Mouse (Mus musculus): ENCODE results near the gene Pigp. TPM values are rescaled to one million over a fixed set of nuclear protein-coding genes. Genes with fewer than 3 reads are reported as not detected.

The Pigp gene
- polyA plus RNA-seq, 1 experiment, result 39.6 TPM

- no peaks in the 10 kb centered on the region for H3K9me3 ChIP-seq
- H3K27me3 ChIP-seq (replicated peaks), result no peaks in the 10 kb centered on the region
- TF ChIP-seq FLI1 (IDR thresholded peaks at IDR 0.05; ENCODE audit: low read length), result no peak
- TF ChIP-seq GATA1 (IDR thresholded peaks at IDR 0.05; ENCODE audit: borderline replicate concordance, low read length), result no peak
- H3K4me1 ChIP-seq, result peaks cover 71% of the 10 kb centered on the region
- peak overlapping the region; percentile 76 for H3K4me3 ChIP-seq (replicated peaks)
- H3K36me3 ChIP-seq (replicated peaks; ENCODE audit: low read length), result peaks cover 17% of the 10 kb centered on the region
These were observed 9.3 kb downstream of the Pigp start for GRCm38 (mm10) chr16:94362174-94362873.

- Histone ChIP-seq H3K36me3 (replicated peaks; ENCODE audit: low read length) (peaks cover 7% of the 10 kb centered on the region), H3K4me3 (replicated peaks) (no peak overlapping the region), H3K4me1 (peaks cover 56% of the 10 kb centered on the region), H3K27me3 (replicated peaks) (no peaks in the 10 kb centered on the region), H3K9me3 (no peaks in the 10 kb centered on the region)
- TF ChIP-seq FLI1 (IDR thresholded peaks at IDR 0.05; ENCODE audit: low read length), result no peak
- TF ChIP-seq GATA1 (IDR thresholded peaks at IDR 0.05; ENCODE audit: borderline replicate concordance, low read length), result no peak
These were observed 10.9 kb downstream of the Pigp start for GRCm38 (mm10) chr16:94360578-94361350.

GRCm38 (mm10) chr16:94358091-94358490 is 13.6 kb downstream of the Pigp start:
- Histone ChIP-seq H3K36me3 (replicated peaks; ENCODE audit: low read length) (no peaks in the 10 kb centered on the region), H3K4me3 (replicated peaks) (no peak overlapping the region), H3K9me3 (no peaks in the 10 kb centered on the region), H3K4me1 (peaks cover 44% of the 10 kb centered on the region), H3K27me3 (replicated peaks) (peaks cover 2% of the 10 kb centered on the region)
- TF ChIP-seq GATA1 (IDR thresholded peaks at IDR 0.05; ENCODE audit: borderline replicate concordance, low read length) (no peak), FLI1 (IDR thresholded peaks at IDR 0.05; ENCODE audit: low read length) (no peak)

GRCm38 (mm10) chr16:94356776-94357494 is 14.7 kb downstream of the Pigp start:
- no peak for TF ChIP-seq GATA1 (IDR thresholded peaks at IDR 0.05; ENCODE audit: borderline replicate concordance, low read length)
- no peak for TF ChIP-seq FLI1 (IDR thresholded peaks at IDR 0.05; ENCODE audit: low read length)
- no peak overlapping the region for H3K4me3 ChIP-seq (replicated peaks)
- peaks cover 2% of the 10 kb centered on the region for H3K27me3 ChIP-seq (replicated peaks)
- no peaks in the 10 kb centered on the region for H3K36me3 ChIP-seq (replicated peaks; ENCODE audit: low read length)
- no peaks in the 10 kb centered on the region for H3K9me3 ChIP-seq
- H3K4me1 ChIP-seq, result peaks cover 33% of the 10 kb centered on the region

- no peaks in the 10 kb centered on the region for H3K9me3 ChIP-seq
- no peak overlapping the region for H3K4me3 ChIP-seq (replicated peaks)
- TF ChIP-seq GATA1 (IDR thresholded peaks at IDR 0.05; ENCODE audit: borderline replicate concordance, low read length) (no peak), FLI1 (IDR thresholded peaks at IDR 0.05; ENCODE audit: low read length) (no peak)
- peaks cover 31% of the 10 kb centered on the region for H3K4me1 ChIP-seq
- no peaks in the 10 kb centered on the region for H3K36me3 ChIP-seq (replicated peaks; ENCODE audit: low read length)
- H3K27me3 ChIP-seq (replicated peaks), result peaks cover 2% of the 10 kb centered on the region
These were observed 15.6 kb downstream of the Pigp start for GRCm38 (mm10) chr16:94356046-94356445.

DNA sequence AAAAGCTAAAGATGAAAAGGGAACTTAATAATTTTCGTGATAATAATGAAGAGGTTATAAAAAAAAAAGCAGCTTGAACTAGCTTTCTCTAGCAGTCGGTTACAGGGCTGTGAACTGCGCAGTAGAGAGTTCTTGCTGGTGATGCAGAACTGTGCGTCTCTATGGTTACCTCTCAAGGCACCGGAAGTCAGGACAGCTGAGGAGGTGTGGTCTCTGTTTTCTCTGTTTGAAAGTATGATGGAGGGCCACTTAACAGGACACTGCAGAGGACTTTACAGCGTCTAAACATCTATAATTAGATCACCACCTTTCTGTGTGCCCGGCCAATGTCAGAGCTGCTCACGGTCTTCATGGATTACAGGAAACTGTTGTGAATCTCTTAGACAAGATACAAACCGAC is 17.2 kb downstream of the Pigp start:
- H3K36me3 ChIP-seq (replicated peaks; ENCODE audit: low read length), result no peaks in the 10 kb centered on the region
- H3K4me1 ChIP-seq, result peaks cover 39% of the 10 kb centered on the region
- peaks cover 2% of the 10 kb centered on the region for H3K27me3 ChIP-seq (replicated peaks)
- TF ChIP-seq GATA1 (IDR thresholded peaks at IDR 0.05; ENCODE audit: borderline replicate concordance, low read length) (no peak), FLI1 (IDR thresholded peaks at IDR 0.05; ENCODE audit: low read length) (no peak)
- H3K9me3 ChIP-seq, result no peaks in the 10 kb centered on the region
- peak overlapping the region; percentile 38 for H3K4me3 ChIP-seq (replicated peaks)

DNA sequence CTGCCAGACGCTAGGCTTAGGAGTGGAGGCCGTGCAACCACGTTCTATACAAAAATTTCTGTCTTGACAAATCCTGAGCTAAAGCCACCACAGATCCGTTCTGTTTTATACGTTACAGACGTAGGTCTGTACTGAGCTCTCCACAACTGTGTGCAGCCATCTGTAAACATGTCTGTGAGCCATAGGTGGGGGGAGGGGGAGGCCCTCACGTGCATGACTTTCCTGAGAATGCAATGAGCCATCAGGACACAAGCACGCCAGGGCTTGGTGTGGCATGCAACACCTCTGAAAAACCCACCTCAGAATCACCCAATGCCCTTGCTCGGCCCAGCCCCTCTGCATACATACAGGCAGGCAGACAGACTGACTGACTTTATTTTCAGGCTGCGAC is 21.4 kb downstream of the Pigp start:
- H3K36me3 ChIP-seq (replicated peaks; ENCODE audit: low read length), result no peaks in the 10 kb centered on the region
- H3K9me3 ChIP-seq, result no peaks in the 10 kb centered on the region
- H3K4me3 ChIP-seq (replicated peaks), result no peak overlapping the region
- H3K4me1 ChIP-seq, result peaks cover 42% of the 10 kb centered on the region
- TF ChIP-seq FLI1 (IDR thresholded peaks at IDR 0.05; ENCODE audit: low read length) (no peak), GATA1 (IDR thresholded peaks at IDR 0.05; ENCODE audit: borderline replicate concordance, low read length) (no peak)
- H3K27me3 ChIP-seq (replicated peaks), result peaks cover 5% of the 10 kb centered on the region

- H3K4me1 ChIP-seq, result peaks cover 46% of the 10 kb centered on the region
- H3K9me3 ChIP-seq, result no peaks in the 10 kb centered on the region
- H3K4me3 ChIP-seq (replicated peaks), result peak overlapping the region; percentile 62
- TF ChIP-seq GATA1 (IDR thresholded peaks at IDR 0.05; ENCODE audit: borderline replicate concordance, low read length), result no peak
- TF ChIP-seq FLI1 (IDR thresholded peaks at IDR 0.05; ENCODE audit: low read length), result no peak
- H3K36me3 ChIP-seq (replicated peaks; ENCODE audit: low read length), result no peaks in the 10 kb centered on the region
- H3K27me3 ChIP-seq (replicated peaks), result peaks cover 5% of the 10 kb centered on the region
These were observed 21.9 kb downstream of the Pigp start for GRCm38 (mm10) chr16:94349588-94350286.

DNA sequence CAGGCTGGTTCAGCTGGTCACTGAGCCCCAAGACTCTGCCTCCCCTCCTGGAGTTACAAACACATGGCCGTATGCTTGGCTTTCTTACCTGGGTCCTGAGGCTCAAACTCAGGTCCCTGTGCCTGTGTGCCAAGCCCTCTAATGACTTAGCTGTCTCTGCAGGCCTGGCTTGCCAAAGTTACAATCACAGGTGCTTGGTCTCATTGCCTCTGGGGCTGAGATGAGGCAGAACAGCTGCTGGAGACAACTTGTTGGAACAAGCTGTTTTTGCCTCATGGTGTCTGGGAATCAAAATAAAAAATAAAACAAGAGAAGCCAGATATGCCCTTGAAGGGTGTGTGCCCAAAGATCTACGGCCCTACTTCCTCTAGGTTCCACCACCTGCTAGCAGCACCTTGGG is 22.9 kb downstream of the Pigp start:
- no peaks in the 10 kb centered on the region for H3K36me3 ChIP-seq (replicated peaks; ENCODE audit: low read length)
- peaks cover 39% of the 10 kb centered on the region for H3K4me1 ChIP-seq
- peaks cover 5% of the 10 kb centered on the region for H3K27me3 ChIP-seq (replicated peaks)
- H3K4me3 ChIP-seq (replicated peaks), result no peak overlapping the region
- H3K9me3 ChIP-seq, result no peaks in the 10 kb centered on the region
- TF ChIP-seq GATA1 (IDR thresholded peaks at IDR 0.05; ENCODE audit: borderline replicate concordance, low read length) (no peak), FLI1 (IDR thresholded peaks at IDR 0.05; ENCODE audit: low read length) (no peak)

Measured in megakaryocyte, embryonic 14.5 days (primary cell).